Mouse (Mus musculus) kidney, adult 2 months (tissue): Measurements from ENCODE around the gene Sspo. TPM values are rescaled to one million over a fixed set of nuclear protein-coding genes. Genes with fewer than 3 reads are reported as not detected.

Experiments
- DNase-seq: peaks from one replicate; pipeline ENCODE4 v3.0.0; 2021
- H3K27ac ChIP-seq: fragments of 200-500 bp; 2 replicates; pipeline ENCODE4 v1.5.1; 2012; ENCODE audit warnings: low read depth, low read length, control low read depth, inconsistent platforms; ENCODE audit not compliant: insufficient read depth
- H3K27me3 ChIP-seq: fragments of 200-500 bp; replicated peaks from 2 replicates; pipeline ENCODE4 v1.6.1; 2012; ENCODE audit warnings: mild to moderate bottlenecking, moderate library complexity, low read length, inconsistent platforms; ENCODE audit not compliant: control insufficient read depth, insufficient read depth
- H3K36me3 ChIP-seq: fragments of 200-500 bp; 2 replicates; pipeline ENCODE4 v1.6.1; 2012; ENCODE audit warnings: mild to moderate bottlenecking, moderate library complexity, low read length, inconsistent platforms; ENCODE audit not compliant: control insufficient read depth, insufficient read depth
- H3K4me1 ChIP-seq: fragments of 200-500 bp; 2 replicates; pipeline ENCODE4 v1.6.1; 2011; ENCODE audit warnings: low read length; ENCODE audit not compliant: control insufficient read depth, insufficient read depth
- H3K4me3 ChIP-seq: fragments of 200-500 bp; 2 replicates; pipeline ENCODE4 v1.5.1; 2011; ENCODE audit warnings: mild to moderate bottlenecking, low read depth, low read length, control low read depth; ENCODE audit not compliant: insufficient read depth
- CTCF ChIP-seq: fragments of 200-500 bp; conservative IDR thresholded peaks from 2 replicates; pipeline ENCODE4 v1.5.1; 2011; ENCODE audit warnings: low read depth, mild to moderate bottlenecking, control low read depth, low read length, moderate library complexity, mixed read lengths; ENCODE audit not compliant: insufficient read depth, insufficient read length
- POLR2A ChIP-seq: fragments of 200-500 bp; IDR thresholded peaks from one replicate; pipeline ENCODE4 v1.6.1; 2011; ENCODE audit warnings: low read depth, low read length, control low read depth
- WGBS: fragments of 180-500 bp; shearing (Covaris S2); methylation state at CpG from one replicate; pipeline ENCODE4 v1.1.7; 2018; 5-methylcytosine and 5-hydroxymethylcytosine counted together
- polyA plus RNA-seq: library from polyadenylated mRNA; depleted of rRNA; stranded (reverse); fragments of >200 nt; gene quantifications from 2 replicates; pipeline ENCODE4 v1.2.3, GENCODE M21; 2012

The Sspo gene
- polyA plus RNA-seq, 1 experiment: 1.5 TPM

GRCm38 (mm10) chr6:48529871-48530440 lies 81.9 kb downstream of the Sspo start:
- Histone ChIP-seq H3K4me1 (no peaks in the 10 kb centered on the region), H3K4me3 (no peak overlapping the region), H3K27me3 (no peaks in the 10 kb centered on the region), H3K27ac (no peak overlapping the region), H3K36me3 (no peaks in the 10 kb centered on the region)
- no peak for TF ChIP-seq POLR2A
- TF ChIP-seq CTCF: no peak
- 85% methylated on average over 16 of the region's 16 CpGs for WGBS
- no peak for DNase-seq

DNA sequence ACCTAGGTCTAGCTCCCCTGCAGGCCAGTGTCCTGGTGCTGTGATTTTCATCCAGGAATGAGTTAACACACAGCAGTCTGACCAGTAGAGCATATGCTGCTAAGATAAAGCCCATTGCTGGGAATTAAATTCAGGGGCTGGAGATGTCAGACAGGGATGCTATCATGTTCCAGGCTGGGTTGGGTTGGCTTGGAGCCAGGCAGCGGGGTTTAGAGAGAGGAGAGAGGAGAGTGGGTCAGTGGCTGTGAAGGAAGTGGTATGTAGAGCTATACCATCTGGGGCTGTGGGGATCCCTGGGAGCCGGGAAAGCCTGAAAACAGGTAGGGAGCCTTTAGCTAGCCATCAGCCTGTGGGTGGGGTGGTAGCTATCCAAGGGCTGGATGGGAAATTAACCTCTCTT lies 82.8 kb downstream of the Sspo start:
- no peaks in the 10 kb centered on the region for H3K27me3 ChIP-seq
- no peaks in the 10 kb centered on the region for H3K4me1 ChIP-seq
- H3K27ac ChIP-seq: no peak overlapping the region
- no peaks in the 10 kb centered on the region for H3K36me3 ChIP-seq
- DNase-seq: no peak
- H3K4me3 ChIP-seq: no peak overlapping the region
- TF ChIP-seq CTCF (no peak), POLR2A (no peak)
- 70% methylated on average over 2 of the region's 2 CpGs for WGBS

DNA sequence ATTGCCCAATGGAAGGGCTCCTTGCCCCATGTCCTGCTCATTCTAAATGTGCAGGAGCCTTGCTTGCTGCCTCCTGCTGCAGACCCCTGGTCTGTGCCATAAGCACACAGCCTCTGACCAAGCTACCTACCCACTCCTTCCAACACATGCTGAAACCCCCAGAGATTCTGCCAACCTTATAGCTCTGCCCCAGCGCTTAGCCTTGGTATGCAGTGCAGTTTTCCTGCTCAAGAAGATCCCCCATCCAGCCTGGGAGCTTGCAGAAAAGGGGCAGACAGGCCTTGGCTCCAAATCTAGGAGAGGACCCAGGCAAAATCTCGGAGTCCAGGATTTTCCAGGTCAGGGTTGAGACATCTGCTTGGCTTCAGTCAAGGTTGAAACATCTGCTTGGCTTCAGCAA lies 85.4 kb downstream of the Sspo start:
- WGBS: 89% methylated on average over 2 of the region's 2 CpGs
- H3K27me3 ChIP-seq: no peaks in the 10 kb centered on the region
- no peak overlapping the region for H3K27ac ChIP-seq
- TF ChIP-seq CTCF (no peak), POLR2A (no peak)
- H3K36me3 ChIP-seq: no peaks in the 10 kb centered on the region
- no peak overlapping the region for H3K4me3 ChIP-seq
- no peak for DNase-seq
- no peaks in the 10 kb centered on the region for H3K4me1 ChIP-seq

- DNase-seq: peak; percentile 42
- 71% methylated on average over 8 of the region's 8 CpGs for WGBS
- no peaks in the 10 kb centered on the region for H3K36me3 ChIP-seq
- H3K4me3 ChIP-seq: no peak overlapping the region
- TF ChIP-seq CTCF: no peak
- no peak for TF ChIP-seq POLR2A
- H3K4me1 ChIP-seq: no peaks in the 10 kb centered on the region
- H3K27me3 ChIP-seq: no peaks in the 10 kb centered on the region
- no peak overlapping the region for H3K27ac ChIP-seq
Measured at GRCm38 (mm10) chr6:48534913-48535312, 86.9 kb downstream of the Sspo start.

- H3K4me1 ChIP-seq: no peaks in the 10 kb centered on the region
- no peak overlapping the region for H3K4me3 ChIP-seq
- no peak for DNase-seq
- WGBS: 79% methylated on average over 4 of the region's 4 CpGs
- no peak overlapping the region for H3K27ac ChIP-seq
- TF ChIP-seq CTCF (no peak), POLR2A (no peak)
- H3K36me3 ChIP-seq: no peaks in the 10 kb centered on the region
- no peaks in the 10 kb centered on the region for H3K27me3 ChIP-seq
Measured at GRCm38 (mm10) chr6:48536091-48536490, 88.1 kb downstream of the Sspo start.

DNA sequence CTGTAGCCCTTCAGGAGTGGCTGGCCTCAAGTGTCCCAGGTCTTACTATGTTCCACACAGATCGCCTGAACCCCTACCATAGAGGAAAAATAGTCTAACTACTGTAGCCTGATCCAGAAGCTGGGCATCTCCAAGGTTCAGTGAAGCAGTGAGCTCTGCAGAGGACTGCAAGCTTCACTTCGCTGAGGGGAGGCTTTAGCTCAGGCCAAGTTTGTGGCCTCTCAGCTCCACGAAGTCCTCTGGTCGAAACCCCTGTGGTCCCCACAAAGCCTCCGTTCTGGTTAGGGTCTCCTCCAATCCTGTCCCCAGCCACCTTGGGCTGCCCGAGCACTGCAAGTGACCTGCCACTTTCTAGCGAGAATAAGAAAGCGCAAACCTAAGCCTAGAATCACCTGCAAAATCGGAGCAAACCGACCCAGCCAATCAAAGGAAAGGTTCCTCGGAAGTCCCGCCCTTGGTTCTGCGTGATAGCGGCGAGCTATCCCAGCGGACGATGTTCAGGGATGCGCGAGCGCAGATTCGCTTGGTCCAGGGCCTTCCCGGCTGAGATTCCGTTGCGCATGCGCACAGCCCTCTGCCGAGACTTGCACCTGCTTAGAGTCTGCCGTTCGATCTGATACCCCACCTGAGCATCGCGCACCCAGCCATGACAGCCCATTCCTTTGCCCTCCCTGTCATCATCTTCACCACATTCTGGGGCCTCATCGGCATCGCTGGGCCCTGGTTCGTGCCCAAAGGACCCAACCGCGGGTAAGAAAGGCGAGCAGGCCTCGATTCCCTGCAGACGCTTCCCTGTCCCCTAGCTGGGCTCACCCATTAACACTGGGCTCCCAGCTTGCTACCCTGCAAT lies 89.3 kb downstream of the Sspo start, which contains the start of gene Atp6v0e2:
Gene Atp6v0e2 (plus strand): TSS at position 511 of the 850 bp plus-strand sequence.
- Histone ChIP-seq H3K27ac (no peak within 1 kb of the TSS), H3K4me3 (peak within 1 kb of the TSS; percentile 63), H3K27me3 (no peaks in the 10 kb centered on the region), H3K36me3 (no peaks in the 10 kb centered on the region), H3K4me1 (no peaks in the 10 kb centered on the region; the same call in 1 of the 2 replicates)
- 16% methylated on average over 38 of the region's 38 CpGs for WGBS
- TF ChIP-seq POLR2A (no peak), CTCF (no peak)
- peak; percentile 89 for DNase-seq

- WGBS: 77% methylated on average over 5 of the region's 5 CpGs
- peak; percentile 86 for DNase-seq
- no peaks in the 10 kb centered on the region for H3K36me3 ChIP-seq
- no peak overlapping the region for H3K27ac ChIP-seq
- no peaks in the 10 kb centered on the region; the same call in 1 of the 2 replicates for H3K4me1 ChIP-seq
- H3K4me3 ChIP-seq: no peak overlapping the region
- TF ChIP-seq CTCF (peak; percentile 70), POLR2A (no peak)
- H3K27me3 ChIP-seq: no peaks in the 10 kb centered on the region
Measured at GRCm38 (mm10) chr6:48538841-48539737, 91.1 kb downstream of the Sspo start.
